15 mouse cellular contexts compared by ENCODE assay signal in genomic region chr3:138248746-138249145, GRCm38 (mm10). TPM values are rescaled to one million over a fixed set of nuclear protein-coding genes. Genes with fewer than 3 reads are reported as not detected.
DNase-seq lines count a peak whose midpoint lies in the region; ATAC-seq and TF ChIP-seq lines count a peak whose summit lies in the region.
"Had no signal": no experiment of that assay in that cellular context is flagged by ENCODE, and none has a peak within 500 bp of the region (broad histone marks: within the 10 kb centered on the region; RNA-seq: fewer than 3 reads in every experiment).

No protein-coding gene starts in this region.

- no peaks in the 10 kb centered on the region for H3K27me3 ChIP-seq in forebrain, embryonic 12.5 days

- WGBS in lung, adult 2 months = 72% methylated on average over 8 of the region's 8 CpGs
- WGBS in forebrain, embryonic 12.5 days = 93% methylated on average over 8 of the region's 8 CpGs

- H3K36me3 ChIP-seq in forebrain, embryonic 12.5 days (replicated peaks) = no peaks in the 10 kb centered on the region

- TF ChIP-seq POLR2A in lung, adult 2 months (IDR thresholded peaks at IDR 0.05; ENCODE audit: borderline replicate concordance, extremely low read depth, low read depth, low read length) = no peak

- no peak overlapping the region for H3K27ac ChIP-seq in forebrain, embryonic 12.5 days
- H3K27ac ChIP-seq: liver, embryonic 14.5 days had no signal

- no peak for TF ChIP-seq CTCF in lung, adult 2 months (IDR thresholded peaks at IDR 0.05; ENCODE audit: insufficient read depth, low read length)

- H3K4me2 ChIP-seq in forebrain, embryonic 12.5 days = no peak overlapping the region

- DNase-seq in lung, adult 18-20 months = peak; percentile 42 to 62
- no peak for DNase-seq in lung, adult 2 months
- DNase-seq in gastrocnemius, postnatal 36 days = peak; percentile 44 to 57
- DNase-seq in kidney, postnatal 10 days = peak; percentile 71
- peak; percentile 92 for DNase-seq in skeletal muscle tissue, adult 2 months (ENCODE audit: low read depth, low spot score)
- no peak for DNase-seq in thymus, postnatal 36 days
- DNase-seq: layer of hippocampus, adult 9-11 months; spleen, adult 18-20 months; thymus, postnatal 4 days had no signal

- intact Hi-C loops in gastrocnemius, postnatal 36 days (cut with DNase I) = no loop called here

- H3K9ac ChIP-seq in forebrain, embryonic 12.5 days = no peak overlapping the region
- H3K9ac ChIP-seq: liver, embryonic 14.5 days had no signal

- H3K9me3 ChIP-seq in forebrain, embryonic 12.5 days = no peaks in the 10 kb centered on the region

- H3K4me3 ChIP-seq in lung, adult 2 months (replicated peaks; ENCODE audit: extremely low read depth, low read depth, low read length) = no peak overlapping the region
- no peak overlapping the region for H3K4me3 ChIP-seq in forebrain, embryonic 12.5 days (replicated peaks)

- no peak for ATAC-seq in forebrain, embryonic 12.5 days (ENCODE audit: low FRiP score)
- ATAC-seq: CD4-positive, CD25-positive, alpha-beta regulatory T cell, adult 4 months had no signal

- H3K4me1 ChIP-seq in lung, adult 2 months (ENCODE audit: control insufficient read depth, insufficient read depth, low read length) = no peaks in the 10 kb centered on the region
- H3K4me1 ChIP-seq in forebrain, embryonic 12.5 days = no peaks in the 10 kb centered on the region

RNA-seq across cellular contexts. Expression of gene Adh1, which starts 12.0 kb away (rescaled TPM):
- 106 and 114 TPM in 2 replicates for polyA plus RNA-seq in lung, adult 2 months (2012; rRNA removed)
- total RNA-seq in gastrocnemius, postnatal 36 days (2021) = 10 to 100 TPM; 37.4 to 44.9 TPM
- polyA plus RNA-seq in forebrain, embryonic 12.5 days (2016; fragmentation: Nextera tagmentation; extraction: Ambion mirVana) = 0.20 and 0.55 TPM in 2 replicates
- total RNA-seq: monocyte, adult 5-6 weeks had no signal

RNA-seq across cellular contexts. Expression of gene Adh7, which starts 31.2 kb away (rescaled TPM):
- 2.7 and 12.4 TPM in 2 replicates for polyA plus RNA-seq in lung, adult 2 months (2012; rRNA removed)
- total RNA-seq in gastrocnemius, postnatal 36 days (2021) = under 1 TPM; 0.27 to 0.46 TPM
- 0.17 TPM in 1 of 2 replicates, not detected in the other for polyA plus RNA-seq in forebrain, embryonic 12.5 days (2016; fragmentation: Nextera tagmentation; extraction: Ambion mirVana)
- total RNA-seq: monocyte, adult 5-6 weeks had no signal
- polyA plus RNA-seq: CD4-positive, CD25-positive, alpha-beta regulatory T cell, adult 4 months had no signal

RNA-seq across cellular contexts. Expression of gene 4930579F01Rik, which starts 55.1 kb away (rescaled TPM):
- not detected in 2 replicates for polyA plus RNA-seq in lung, adult 2 months (2012; rRNA removed)
- total RNA-seq in gastrocnemius, postnatal 36 days (2021) = not detected
- not detected in 2 replicates for polyA plus RNA-seq in forebrain, embryonic 12.5 days (2016; fragmentation: Nextera tagmentation; extraction: Ambion mirVana)
- total RNA-seq: monocyte, adult 5-6 weeks had no signal
- polyA plus RNA-seq: CD4-positive, CD25-positive, alpha-beta regulatory T cell, adult 4 months; embryonic facial prominence, embryonic 14.5 days; hindbrain, embryonic 11.5 days; liver, embryonic 14.5 days had no signal

Comparison
In these comparisons a context has a peak if more than half of its experiments do, and no peak if none do; other contexts are left out.
1. DNase-seq: peak in lung, adult 18-20 months (2 of 2), gastrocnemius, postnatal 36 days (2 of 2), kidney, postnatal 10 days (single experiment) and skeletal muscle tissue, adult 2 months (single experiment); none in lung, adult 2 months (single experiment) and thymus, postnatal 36 days (0 of 2).
2. RNA of gene Adh1, which starts 12.0 kb away (polyA plus RNA-seq): 106 to 114 TPM in lung, adult 2 months; 0.20 to 0.55 TPM in forebrain, embryonic 12.5 days; every median in the first group is over 10 times any median in the second.